Mouse (Mus musculus) layer of hippocampus, postnatal 10 days (tissue): Measurements from ENCODE around the gene Olfr1276. TPM values are rescaled to one million over a fixed set of nuclear protein-coding genes. Genes with fewer than 3 reads are reported as not detected.

Experiments
- DNase-seq, 2 experiments: peaks; one replicate each; pipeline ENCODE4 v3.0.0; 2021; ENCODE audit warnings: low spot score in 2 of 2
- long read RNA-seq: library from polyadenylated mRNA; stranded (forward); transcript quantifications from one replicate; pipeline ENCODE4 v2.0.0, GENCODE M21; 2023
- total RNA-seq, 2 experiments: library from RNA; stranded (reverse); gene quantifications; 2 replicates each; pipeline ENCODE4 v1.2.3; 2021

Olfr1276 gene
- not detected for total RNA-seq
- long read RNA-seq: 0 reads

DNA sequence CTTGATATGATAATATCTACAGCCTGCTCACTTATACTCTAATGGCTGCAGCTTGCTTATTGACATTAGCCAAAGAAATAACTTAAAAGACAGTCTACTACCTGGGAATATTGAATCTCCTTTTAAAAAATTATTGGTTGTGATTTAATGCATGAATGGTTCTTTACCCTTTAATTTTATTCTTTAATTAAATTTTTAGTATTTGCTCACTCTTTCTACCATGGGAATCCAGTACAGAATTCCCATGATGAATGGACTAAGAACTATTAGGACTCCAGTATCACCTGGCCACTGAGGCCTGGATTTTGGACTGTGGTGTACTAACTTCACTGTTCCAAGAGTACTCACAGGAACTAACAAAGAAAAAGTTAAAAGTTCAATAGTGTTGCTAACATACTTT, at the start of gene Olfr1276:
TSS of gene Olfr1276 (plus strand) at position 301 of the 400 bp plus-strand sequence.
- DNase-seq: no peak

DNA sequence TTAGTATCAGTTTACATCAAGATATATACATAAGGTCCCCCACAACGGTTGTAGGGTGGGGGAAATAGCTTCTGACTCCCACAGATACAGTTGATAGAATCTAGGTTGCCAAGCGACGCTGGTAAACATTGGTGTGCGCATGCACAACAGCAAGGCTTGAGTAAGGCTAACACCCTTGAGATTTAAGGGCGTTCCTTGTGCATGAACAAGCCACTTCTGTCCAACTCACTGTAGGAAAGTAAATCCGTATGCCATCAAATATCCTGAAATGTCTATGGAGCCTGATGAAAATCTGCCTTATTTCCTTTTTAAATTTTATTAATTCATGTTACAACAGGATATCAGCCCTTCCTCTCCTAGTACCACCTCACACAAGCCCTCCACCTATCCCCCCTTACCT, 24.8 kb upstream of the Olfr1276 start, which contains the start of gene 4930430A15Rik:
TSS of gene 4930430A15Rik (minus strand) at position 101 of the 400 bp plus-strand sequence.
- DNase-seq: no peak

GRCm38 (mm10) chr2:111235186-111235585, 19.1 kb upstream of the Olfr1276 start, which contains the start of gene Olfr1275:
Olfr1275 (minus strand) TSS chr2:111235286.
- no peak for DNase-seq

- no peak for DNase-seq
These were observed 19.7 kb downstream of the Olfr1276 start, which contains the start of gene Olfr1277 for GRCm38 (mm10) chr2:111274006-111274405. Olfr1277 (minus strand) TSS chr2:111274106.

DNA sequence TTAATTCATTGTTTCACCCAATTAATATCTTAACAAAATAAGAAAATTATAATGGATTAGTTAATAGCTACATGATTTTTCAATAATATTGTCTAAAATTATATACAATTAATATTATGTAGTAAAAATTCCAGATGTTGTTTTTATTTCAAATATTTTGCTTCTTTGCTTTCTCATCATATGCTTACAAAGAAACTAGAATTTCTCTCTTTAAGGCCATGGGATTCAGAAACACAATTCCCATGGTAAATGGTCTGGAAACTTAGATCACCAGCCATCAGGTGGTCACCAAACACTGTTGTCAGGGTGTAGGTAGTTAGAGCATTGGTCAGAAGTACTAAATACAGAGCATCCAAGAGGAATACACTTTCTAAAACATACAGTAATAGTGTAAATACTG, 35.5 kb downstream of the Olfr1276 start, which contains the start of gene Olfr1278:
TSS of gene Olfr1278 (plus strand) at position 301 of the 400 bp plus-strand sequence.
- DNase-seq: no peak

DNA sequence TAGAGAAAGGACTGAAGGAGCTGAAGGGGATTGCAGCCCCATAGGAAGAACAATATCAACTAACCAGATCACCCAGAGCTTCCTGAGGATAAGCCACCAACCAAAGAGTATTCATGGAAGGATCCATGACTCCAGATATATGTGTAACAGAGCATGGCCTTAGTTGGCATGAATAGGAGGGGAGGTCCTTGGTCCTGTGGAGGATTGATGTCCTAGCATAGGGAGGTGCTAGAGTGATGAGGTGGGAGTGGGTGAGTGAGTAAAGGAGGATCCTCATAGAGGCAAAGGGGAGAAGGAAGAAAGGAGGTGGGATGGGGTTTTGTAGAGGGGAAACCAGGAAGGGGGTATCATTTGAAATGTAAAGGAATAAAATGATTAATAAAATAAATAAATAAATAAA, 44.2 kb downstream of the Olfr1276 start:
- no peak for DNase-seq

- no peak for DNase-seq
These were observed 46.1 kb downstream of the Olfr1276 start, which contains the start of gene Olfr1279 for GRCm38 (mm10) chr2:111300374-111300773. Olfr1279 (plus strand) TSS chr2:111300635.

Other genes starting within 250 kb of the Olfr1276 start
- not detected for gene Gm13941, start 148.5 kb upstream of the Olfr1276 start, total RNA-seq
- gene Gm15130, start 101.6 kb upstream of the Olfr1276 start, total RNA-seq: not detected
- not detected for gene 4930430A15Rik, start 24.9 kb upstream of the Olfr1276 start, total RNA-seq
- not detected for gene Olfr1275, start 19.2 kb upstream of the Olfr1276 start, total RNA-seq
- gene Olfr1277, start 19.6 kb downstream of the Olfr1276 start, total RNA-seq: not detected
- gene Olfr1278, start 35.6 kb downstream of the Olfr1276 start, total RNA-seq: not detected
- not detected for gene Olfr1279, start 46.1 kb downstream of the Olfr1276 start, total RNA-seq
- gene Olfr1280, start 59.5 kb downstream of the Olfr1276 start, total RNA-seq: not detected
- not detected for gene Olfr1281, start 72.0 kb downstream of the Olfr1276 start, total RNA-seq
- gene Olfr1282, start 81.6 kb downstream of the Olfr1276 start, total RNA-seq: not detected
- gene Olfr1283, start 112.3 kb downstream of the Olfr1276 start, total RNA-seq: not detected
- not detected for gene Olfr1284, start 121.0 kb downstream of the Olfr1276 start, total RNA-seq
- gene Olfr1286, start 168.6 kb downstream of the Olfr1276 start, total RNA-seq: not detected
- not detected for gene Olfr1287, start 194.6 kb downstream of the Olfr1276 start, total RNA-seq
- gene Olfr1288, start 219.6 kb downstream of the Olfr1276 start, total RNA-seq: not detected
- gene Olfr1289, start 226.3 kb downstream of the Olfr1276 start, total RNA-seq: not detected
- gene Olfr1290, start 239.3 kb downstream of the Olfr1276 start, total RNA-seq: not detected
- not detected for gene Olfr1291-ps1, start 242.7 kb downstream of the Olfr1276 start, total RNA-seq